Mouse (Mus musculus) olfactory bulb, adult 2 months (tissue): ENCODE measurements around the gene Rsph1.

ENCODE experiments used
- CTCF ChIP-seq: fragments of 200-500 bp; IDR thresholded peaks from 2 replicates; pipeline ENCODE4 v1.5.1; 2012; ENCODE audit warnings: low read depth, mild to moderate bottlenecking, low read length, moderate library complexity; ENCODE audit not compliant: insufficient read depth
- POLR2A ChIP-seq: fragments of 200-500 bp; IDR thresholded peaks from 2 replicates; pipeline ENCODE4 v1.6.1; 2012; ENCODE audit warnings: mild to moderate bottlenecking, low read depth, low read length, moderate library complexity; ENCODE audit not compliant: insufficient read depth

- TF ChIP-seq POLR2A (no peak), CTCF (no peak)
Measured at GRCm38 (mm10) chr17:31286492-31286891, 9.3 kb upstream of the Rsph1 start, which contains the start of gene Slc37a1.
